Mouse (Mus musculus) olfactory bulb, adult 2 months (tissue): Measurements from ENCODE around the gene Mapk11.

Experiments
- CTCF ChIP-seq: fragments of 200-500 bp; IDR thresholded peaks from 2 replicates; pipeline ENCODE4 v1.5.1; 2012; ENCODE audit warnings: low read depth, mild to moderate bottlenecking, low read length, moderate library complexity; ENCODE audit not compliant: insufficient read depth
- POLR2A ChIP-seq: fragments of 200-500 bp; IDR thresholded peaks from 2 replicates; pipeline ENCODE4 v1.6.1; 2012; ENCODE audit warnings: mild to moderate bottlenecking, low read depth, low read length, moderate library complexity; ENCODE audit not compliant: insufficient read depth

GRCm38 (mm10) chr15:89195261-89195681 is 45.8 kb upstream of the Mapk11 start:
- TF ChIP-seq CTCF (no peak), POLR2A (no peak)
